Mouse (Mus musculus): ENCODE measurements at regions not wholly inside any gene's neighbourhood (a gene's known extent, or its start where the extent isn't known, plus 50 kb on each side); places are given as distances from the start of the nearest gene placed in this dataset.

DNA sequence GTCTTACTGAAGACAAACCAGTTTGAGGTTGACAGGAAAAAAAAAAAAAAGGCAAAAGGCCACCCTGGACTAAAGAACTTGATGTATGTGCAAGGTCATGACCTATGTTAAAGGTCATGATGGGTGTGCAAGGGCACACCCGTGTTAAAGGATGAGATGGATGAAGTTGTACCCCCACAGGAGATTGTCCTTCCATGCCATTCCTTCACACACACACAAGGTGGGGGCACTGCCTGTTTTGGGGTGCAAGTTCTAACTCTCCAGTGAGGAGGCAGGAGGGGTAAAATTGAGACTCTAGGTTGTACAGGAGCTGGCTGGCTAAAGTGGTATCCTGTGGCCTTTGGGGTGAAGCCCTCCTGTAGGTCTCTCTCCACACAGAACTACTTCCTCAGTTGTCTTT lies 583.2 kb upstream of the Nrp1 start:
- no peak for TF ChIP-seq CTCF (IDR thresholded peaks at IDR 0.05; ENCODE audit: borderline replicate concordance, insufficient read depth, low read depth, low read length)
- no peak for TF ChIP-seq POLR2A (IDR thresholded peaks at IDR 0.05; ENCODE audit: borderline replicate concordance, insufficient read depth, low read length)
- WGBS, result 0% methylated on average over 1 of the region's 1 CpGs

DNA sequence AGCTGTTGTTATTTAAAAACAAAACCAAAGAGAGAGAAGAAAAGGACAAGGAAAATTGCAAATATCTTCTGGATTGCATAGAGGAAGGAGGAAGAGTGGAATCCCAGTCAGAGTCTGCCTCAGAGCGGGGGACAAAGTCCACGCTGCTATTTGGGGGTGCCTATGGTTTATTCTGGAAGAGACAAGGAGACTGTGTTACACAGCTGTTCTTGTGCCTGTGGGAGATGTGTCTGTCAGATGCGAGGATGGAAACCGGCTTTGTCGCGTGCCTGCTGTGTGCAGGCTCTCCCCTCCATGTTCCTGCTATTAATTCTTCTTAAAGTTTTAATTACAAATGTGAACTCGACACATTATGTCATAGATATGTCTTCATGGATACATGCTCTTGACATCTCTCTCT lies 582.7 kb upstream of the Nrp1 start:
- Histone ChIP-seq H3K4me1 (ENCODE audit: control insufficient read depth, insufficient read depth, low read length) (no peaks in the 10 kb centered on the region), H3K27ac (ENCODE audit: insufficient read depth, low read length) (no peak overlapping the region), H3K4me3 (replicated peaks; ENCODE audit: insufficient read depth, low read depth, low read length) (no peak overlapping the region), H3K27me3 (ENCODE audit: control insufficient read depth, insufficient read depth, low read length) (no peaks in the 10 kb centered on the region)
- TF ChIP-seq CTCF (IDR thresholded peaks at IDR 0.05; ENCODE audit: borderline replicate concordance, insufficient read depth, low read depth, low read length) (no peak), POLR2A (IDR thresholded peaks at IDR 0.05; ENCODE audit: borderline replicate concordance, insufficient read depth, low read length) (no peak)
- 46% methylated on average over 7 of the region's 7 CpGs for WGBS
- DNase-seq, result no peak

More for the DNA sequence above, 583.2 kb upstream of the Nrp1 start:
- H3K27ac ChIP-seq (ENCODE audit: insufficient read depth, low read length), result no peak overlapping the region
- no peaks in the 10 kb centered on the region for H3K27me3 ChIP-seq (ENCODE audit: control insufficient read depth, insufficient read depth, low read length)
- no peaks in the 10 kb centered on the region for H3K4me1 ChIP-seq (ENCODE audit: control insufficient read depth, insufficient read depth, low read length)
- no peak overlapping the region for H3K4me3 ChIP-seq (replicated peaks; ENCODE audit: insufficient read depth, low read depth, low read length)
- DNase-seq, result no peak

DNA sequence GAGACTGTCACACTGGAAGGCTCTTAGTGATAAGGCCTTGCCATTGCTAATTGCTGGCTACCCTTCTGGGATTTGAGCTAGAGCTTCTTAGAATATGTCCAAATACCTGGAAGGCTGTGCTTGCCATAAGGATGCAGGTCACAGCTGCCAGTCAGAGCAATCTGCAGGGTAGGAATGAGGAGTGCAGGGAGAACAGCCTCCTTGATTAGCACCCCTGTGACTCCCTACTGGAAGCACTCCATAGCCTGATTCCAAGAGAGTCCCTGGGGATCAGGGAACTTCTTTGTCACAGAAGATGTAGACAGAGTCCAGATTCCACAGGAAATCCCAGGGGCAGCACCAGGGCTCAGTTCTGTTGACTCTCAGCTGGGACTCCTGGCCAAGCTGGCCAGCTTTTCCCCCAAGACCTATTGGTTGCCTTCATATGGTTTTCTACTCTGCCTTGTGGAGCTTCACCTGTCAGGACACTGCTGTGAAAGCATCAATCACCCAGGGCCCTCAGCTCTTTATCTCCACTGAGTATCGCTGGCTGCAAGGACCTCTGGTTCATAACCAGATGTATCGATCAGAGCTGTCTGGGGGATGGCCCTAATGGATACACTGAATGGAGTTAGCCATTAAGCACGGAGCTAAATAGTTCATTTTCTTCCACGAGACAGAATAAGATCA lies 579.9 kb upstream of the Nrp1 start:
- H3K4me1 ChIP-seq (ENCODE audit: control insufficient read depth, insufficient read depth, low read length), result no peaks in the 10 kb centered on the region
- WGBS, result 75% methylated on average over 4 of the region's 4 CpGs
- no peak for DNase-seq
- no peak overlapping the region for H3K27ac ChIP-seq (ENCODE audit: insufficient read depth, low read length)
- no peaks in the 10 kb centered on the region for H3K27me3 ChIP-seq (ENCODE audit: control insufficient read depth, insufficient read depth, low read length)
- no peak overlapping the region for H3K4me3 ChIP-seq (replicated peaks; ENCODE audit: insufficient read depth, low read depth, low read length)
- no peak for TF ChIP-seq POLR2A (IDR thresholded peaks at IDR 0.05; ENCODE audit: borderline replicate concordance, insufficient read depth, low read length)
- no peak for TF ChIP-seq CTCF (IDR thresholded peaks at IDR 0.05; ENCODE audit: borderline replicate concordance, insufficient read depth, low read depth, low read length)

DNA sequence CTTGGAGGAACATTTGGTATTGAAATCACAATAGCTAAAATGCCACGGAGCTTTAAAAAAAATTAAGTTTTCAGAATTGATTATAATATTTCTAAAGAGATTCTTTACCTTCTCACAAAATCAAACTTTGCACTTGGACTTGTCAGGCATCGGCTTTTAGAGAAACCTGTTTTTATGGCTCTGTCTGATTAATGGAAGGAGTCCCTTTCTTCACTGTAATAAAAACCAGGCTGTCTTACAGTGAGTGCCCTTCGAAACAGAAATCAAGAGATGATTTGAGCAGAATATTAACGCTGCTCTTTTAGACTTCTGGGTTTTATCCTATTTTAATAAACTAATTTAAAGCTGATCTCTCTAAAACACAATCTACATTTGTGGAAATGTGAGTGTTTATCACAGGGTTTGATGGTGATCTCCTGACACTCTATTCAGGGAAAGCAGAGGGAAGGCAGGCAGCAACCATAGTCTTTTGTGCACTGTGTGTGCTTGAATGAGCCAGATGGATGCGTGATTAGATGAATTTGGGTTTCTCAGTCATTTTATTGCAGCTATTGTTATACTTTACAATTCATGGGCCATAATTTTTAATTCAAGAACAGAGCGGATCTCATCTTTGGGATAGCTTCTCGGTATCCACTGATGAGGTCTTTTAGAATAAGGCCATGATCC lies 579.2 kb upstream of the Nrp1 start:
- DNase-seq, result no peak
- TF ChIP-seq CTCF (IDR thresholded peaks at IDR 0.05; ENCODE audit: borderline replicate concordance, insufficient read depth, low read depth, low read length), result no peak
- TF ChIP-seq POLR2A (IDR thresholded peaks at IDR 0.05; ENCODE audit: borderline replicate concordance, insufficient read depth, low read length), result no peak
- Histone ChIP-seq H3K4me1 (ENCODE audit: control insufficient read depth, insufficient read depth, low read length) (no peaks in the 10 kb centered on the region), H3K27me3 (ENCODE audit: control insufficient read depth, insufficient read depth, low read length) (no peaks in the 10 kb centered on the region), H3K4me3 (replicated peaks; ENCODE audit: insufficient read depth, low read depth, low read length) (no peak overlapping the region), H3K27ac (ENCODE audit: insufficient read depth, low read length) (no peak overlapping the region)
- WGBS, result 90% methylated on average over 7 of the region's 7 CpGs

DNA sequence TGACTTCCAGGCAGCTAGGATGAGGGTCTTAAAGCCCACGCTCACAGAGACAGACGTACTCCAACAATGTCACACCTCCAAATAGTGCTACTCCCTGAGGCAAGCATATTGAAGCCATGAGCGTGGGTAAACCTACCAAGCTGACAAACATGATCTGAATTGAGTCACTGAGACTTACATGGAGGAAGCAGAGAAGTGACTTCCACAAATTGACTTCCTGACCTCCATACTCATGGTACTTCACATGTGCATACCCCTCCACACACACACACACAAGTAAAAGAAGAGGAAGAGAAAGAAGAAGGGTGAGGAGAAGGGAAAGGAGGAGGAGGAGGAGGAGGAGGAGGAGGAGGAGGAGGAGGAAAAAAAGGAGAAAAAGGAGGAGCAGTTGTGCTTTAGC lies 577.8 kb upstream of the Nrp1 start:
- Histone ChIP-seq H3K4me3 (replicated peaks; ENCODE audit: insufficient read depth, low read depth, low read length) (no peak overlapping the region), H3K27ac (ENCODE audit: insufficient read depth, low read length) (no peak overlapping the region), H3K27me3 (ENCODE audit: control insufficient read depth, insufficient read depth, low read length) (no peaks in the 10 kb centered on the region), H3K4me1 (ENCODE audit: control insufficient read depth, insufficient read depth, low read length) (no peaks in the 10 kb centered on the region)
- no peak for DNase-seq
- 97% methylated on average over 3 of the region's 3 CpGs for WGBS
- no peak for TF ChIP-seq POLR2A (IDR thresholded peaks at IDR 0.05; ENCODE audit: borderline replicate concordance, insufficient read depth, low read length)
- no peak for TF ChIP-seq CTCF (IDR thresholded peaks at IDR 0.05; ENCODE audit: borderline replicate concordance, insufficient read depth, low read depth, low read length)

DNA sequence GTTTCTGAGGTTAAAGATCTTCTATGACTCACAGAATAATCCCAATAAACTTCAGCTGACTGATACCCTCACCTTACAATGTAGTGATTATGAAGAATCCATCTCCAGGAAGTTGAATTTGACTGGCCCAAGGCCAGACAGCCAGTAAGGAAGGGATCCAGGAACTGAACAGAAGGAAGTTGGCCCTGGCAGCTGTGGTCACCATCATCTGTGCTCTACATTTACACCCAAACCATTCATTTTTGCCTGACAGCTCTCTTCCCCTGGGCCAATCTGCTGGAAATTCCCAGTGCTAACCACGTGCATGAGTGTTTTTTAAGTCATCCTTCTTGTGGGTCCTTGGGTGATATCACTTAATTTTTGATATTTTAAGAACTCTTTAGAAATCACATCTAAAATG lies 577.4 kb upstream of the Nrp1 start:
- Histone ChIP-seq H3K4me3 (replicated peaks; ENCODE audit: insufficient read depth, low read depth, low read length) (no peak overlapping the region), H3K4me1 (ENCODE audit: control insufficient read depth, insufficient read depth, low read length) (no peaks in the 10 kb centered on the region), H3K27me3 (ENCODE audit: control insufficient read depth, insufficient read depth, low read length) (no peaks in the 10 kb centered on the region), H3K27ac (ENCODE audit: insufficient read depth, low read length) (no peak overlapping the region)
- TF ChIP-seq POLR2A (IDR thresholded peaks at IDR 0.05; ENCODE audit: borderline replicate concordance, insufficient read depth, low read length), result no peak
- no peak for TF ChIP-seq CTCF (IDR thresholded peaks at IDR 0.05; ENCODE audit: borderline replicate concordance, insufficient read depth, low read depth, low read length)
- 30% methylated on average over 1 of the region's 1 CpGs for WGBS
- DNase-seq, result no peak

DNA sequence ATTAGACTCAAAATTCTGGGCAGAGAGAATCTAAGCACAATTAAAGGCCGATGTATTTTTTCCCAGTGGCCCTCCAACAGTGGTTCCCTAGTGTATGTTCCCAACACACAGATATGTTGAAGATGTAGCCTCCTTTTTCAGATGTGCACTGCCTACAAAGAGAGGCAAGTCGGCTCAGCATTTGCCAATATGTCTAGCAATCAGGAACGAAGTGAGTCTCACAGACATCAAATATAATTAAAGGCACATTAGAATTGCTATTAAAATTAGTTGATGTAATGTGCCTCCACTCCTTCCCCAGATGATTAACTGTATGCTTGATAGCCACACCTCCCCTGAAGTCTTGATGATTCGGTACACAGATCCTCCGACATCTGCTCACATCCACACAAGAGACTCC lies 565.8 kb upstream of the Nrp1 start:
- WGBS, result 96% methylated on average over 5 of the region's 5 CpGs
- DNase-seq, result no peak
- Histone ChIP-seq H3K4me3 (replicated peaks; ENCODE audit: insufficient read depth, low read depth, low read length) (no peak overlapping the region), H3K27me3 (ENCODE audit: control insufficient read depth, insufficient read depth, low read length) (no peaks in the 10 kb centered on the region), H3K27ac (ENCODE audit: insufficient read depth, low read length) (no peak overlapping the region), H3K4me1 (ENCODE audit: control insufficient read depth, insufficient read depth, low read length) (no peaks in the 10 kb centered on the region)
- TF ChIP-seq POLR2A (IDR thresholded peaks at IDR 0.05; ENCODE audit: borderline replicate concordance, insufficient read depth, low read length) (no peak), CTCF (IDR thresholded peaks at IDR 0.05; ENCODE audit: borderline replicate concordance, insufficient read depth, low read depth, low read length) (no peak)

DNA sequence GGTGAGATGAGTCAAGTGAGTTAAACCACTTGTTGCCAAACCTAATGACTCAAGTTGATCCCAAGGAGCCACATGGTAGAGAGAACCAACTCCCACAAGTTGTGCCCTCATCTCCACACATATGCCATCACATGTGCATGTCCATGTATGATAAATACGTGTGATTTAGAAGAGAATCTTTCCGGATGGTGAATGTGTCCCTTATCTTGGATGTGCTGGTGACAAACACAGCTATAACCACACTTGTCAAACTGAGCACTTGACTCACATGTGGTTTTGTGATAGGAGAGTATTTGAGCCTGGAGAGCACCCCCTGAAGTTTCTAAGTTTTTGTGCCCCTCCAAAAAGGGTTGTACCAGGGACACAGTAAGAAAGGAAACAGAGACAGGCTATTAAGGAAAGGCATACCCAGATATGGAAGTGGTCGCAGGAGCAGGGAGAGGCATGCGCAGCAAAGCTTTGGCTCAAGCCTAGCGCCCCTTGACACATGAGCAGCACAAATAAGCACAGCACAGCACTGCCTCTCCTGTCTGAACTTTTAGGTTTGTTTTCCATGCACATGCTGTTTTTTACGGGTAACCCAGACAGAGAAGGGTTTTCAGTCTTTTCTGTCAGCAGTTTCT lies 558.4 kb upstream of the Nrp1 start:
- Histone ChIP-seq H3K4me1 (ENCODE audit: control insufficient read depth, insufficient read depth, low read length) (no peaks in the 10 kb centered on the region), H3K4me3 (replicated peaks; ENCODE audit: insufficient read depth, low read depth, low read length) (no peak overlapping the region), H3K27me3 (ENCODE audit: control insufficient read depth, insufficient read depth, low read length) (no peaks in the 10 kb centered on the region), H3K27ac (ENCODE audit: insufficient read depth, low read length) (no peak overlapping the region)
- DNase-seq, result no peak
- TF ChIP-seq POLR2A (IDR thresholded peaks at IDR 0.05; ENCODE audit: borderline replicate concordance, insufficient read depth, low read length), result no peak
- no peak for TF ChIP-seq CTCF (IDR thresholded peaks at IDR 0.05; ENCODE audit: borderline replicate concordance, insufficient read depth, low read depth, low read length)
- WGBS, result 86% methylated on average over 6 of the region's 6 CpGs
